Mouse (Mus musculus): ENCODE results near the gene Mical3. TPM values are rescaled to one million over a fixed set of nuclear protein-coding genes. Genes with fewer than 3 reads are reported as not detected.
A peak's percentile ranks its signal among the peaks of the same experiment; 100 is the strongest.

Gene Mical3
- total and polyA plus RNA-seq, 2 experiments, result 5.8 to 7.9 TPM

DNA sequence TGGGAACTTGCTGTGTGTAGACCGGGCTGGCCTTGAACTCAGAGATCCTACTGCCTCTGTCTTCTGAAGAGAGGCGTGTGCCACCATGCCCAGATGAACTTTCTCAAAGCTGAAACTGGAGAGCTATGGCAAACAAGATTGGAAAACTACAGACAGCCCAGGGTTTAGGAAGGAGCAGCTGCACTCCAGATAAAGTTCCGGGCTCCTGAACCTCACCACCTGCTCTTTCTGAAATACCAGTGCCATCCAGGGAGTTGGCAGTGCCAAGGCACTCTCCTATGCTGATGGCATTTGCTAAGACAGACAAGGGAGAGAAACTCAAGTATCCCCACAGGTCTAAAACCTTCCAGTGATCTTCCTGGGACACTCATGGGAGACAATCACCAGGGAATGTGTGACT lies 166.6 kb downstream of the Mical3 start:
- Histone ChIP-seq H3K36me3 (ENCODE audit: control insufficient read depth, insufficient read depth, low read length) (peaks cover 2% of the 10 kb centered on the region; the same call in 1 of the 2 replicates), H3K9ac (ENCODE audit: low read depth, low read length) (no peak overlapping the region), H3K27me3 (ENCODE audit: control insufficient read depth, insufficient read depth, low read length) (no peaks in the 10 kb centered on the region), H3K4me3 (ENCODE audit: insufficient read depth, low read depth, low read length) (no peak overlapping the region), H3K79me2 (ENCODE audit: control insufficient read depth, insufficient read depth, low read length) (no peaks in the 10 kb centered on the region), H3K27ac (replicated peaks; ENCODE audit: insufficient read depth, low read depth, low read length) (no peak overlapping the region), H3K4me1 (ENCODE audit: control insufficient read depth, insufficient read depth, low read length) (no peaks in the 10 kb centered on the region)
- DNase-seq (ENCODE audit: extremely low read depth, low read depth, low spot score), result no peak
- TF ChIP-seq CTCF (IDR thresholded peaks at IDR 0.05; ENCODE audit: low read depth, low read length) (no peak), POLR2A (IDR thresholded peaks at IDR 0.05; ENCODE audit: extremely low read depth, insufficient read depth, low read length) (no peak)
- WGBS, result 98% methylated on average over 3 of the region's 3 CpGs

DNA sequence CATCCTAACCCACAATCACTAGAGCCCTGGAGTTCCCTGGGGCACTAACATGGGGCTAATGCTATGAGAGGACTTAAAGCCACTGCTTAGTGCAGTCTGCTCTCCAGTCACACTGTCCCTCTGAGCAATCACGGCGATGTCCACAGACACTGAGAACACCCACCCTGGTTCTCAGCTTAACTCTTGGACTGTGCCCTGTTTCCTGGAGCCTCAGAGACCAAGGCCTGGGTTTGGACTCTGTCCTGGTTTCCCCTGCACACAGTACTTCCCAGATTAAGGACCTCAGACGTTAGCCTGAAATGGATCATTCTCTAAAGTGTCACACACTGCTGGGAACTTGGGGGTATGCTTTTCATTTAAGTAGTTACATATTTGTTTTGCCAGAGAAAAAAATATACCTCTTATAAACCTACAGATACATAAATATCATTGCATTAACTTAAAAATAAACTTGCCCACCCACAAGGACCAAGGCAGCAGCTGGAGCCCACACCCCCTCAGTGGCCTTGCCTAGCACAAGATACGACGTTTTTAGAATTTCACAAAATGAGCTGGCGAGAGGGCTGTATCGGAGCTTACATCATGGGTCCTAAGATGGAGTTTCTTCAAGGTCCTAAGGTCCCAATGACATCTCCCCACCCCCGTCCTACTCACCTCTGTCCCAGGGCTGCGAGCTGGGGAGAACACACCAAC lies 170.3 kb downstream of the Mical3 start:
- 90% methylated on average over 9 of the region's 9 CpGs for WGBS

DNA sequence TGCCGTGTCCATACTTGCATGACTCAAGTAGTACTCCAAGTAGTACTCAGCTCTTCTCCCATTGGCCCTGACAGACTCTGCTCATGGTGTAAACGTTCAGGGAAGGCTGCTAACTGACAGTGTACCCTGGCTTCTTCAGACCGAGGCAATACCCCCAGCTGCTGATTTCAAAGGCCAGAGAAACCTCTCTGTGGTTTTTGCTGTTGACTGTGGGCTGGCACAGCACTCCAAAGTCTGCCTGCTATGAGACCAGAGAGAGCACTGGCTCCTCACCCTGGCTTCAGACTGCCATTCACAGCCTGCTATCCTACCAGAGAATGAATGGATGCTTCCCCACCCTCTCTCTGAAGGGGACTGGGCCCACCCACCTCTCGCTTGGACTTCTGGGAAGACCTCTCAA lies 173.5 kb downstream of the Mical3 start:
- Histone ChIP-seq H3K79me2 (ENCODE audit: control insufficient read depth, insufficient read depth, low read length) (no peaks in the 10 kb centered on the region), H3K4me1 (ENCODE audit: control insufficient read depth, insufficient read depth, low read length) (no peaks in the 10 kb centered on the region), H3K36me3 (ENCODE audit: control insufficient read depth, insufficient read depth, low read length) (peaks cover 7% of the 10 kb centered on the region; the same call in 1 of the 2 replicates), H3K27ac (replicated peaks; ENCODE audit: insufficient read depth, low read depth, low read length) (no peak overlapping the region), H3K4me3 (ENCODE audit: insufficient read depth, low read depth, low read length) (no peak overlapping the region), H3K27me3 (ENCODE audit: control insufficient read depth, insufficient read depth, low read length) (no peaks in the 10 kb centered on the region), H3K9ac (ENCODE audit: low read depth, low read length) (no peak overlapping the region)
- WGBS, result 86% methylated on average over 4 of the region's 4 CpGs
- no peak for DNase-seq (ENCODE audit: extremely low read depth, low read depth, low spot score)
- TF ChIP-seq CTCF (IDR thresholded peaks at IDR 0.05; ENCODE audit: low read depth, low read length) (no peak), POLR2A (IDR thresholded peaks at IDR 0.05; ENCODE audit: extremely low read depth, insufficient read depth, low read length) (no peak)

More for the DNA sequence above, 170.3 kb downstream of the Mical3 start:
- Histone ChIP-seq H3K79me2 (ENCODE audit: control insufficient read depth, insufficient read depth, low read length) (no peaks in the 10 kb centered on the region), H3K27me3 (ENCODE audit: control insufficient read depth, insufficient read depth, low read length) (no peaks in the 10 kb centered on the region), H3K4me1 (ENCODE audit: control insufficient read depth, insufficient read depth, low read length) (no peaks in the 10 kb centered on the region), H3K9ac (ENCODE audit: low read depth, low read length) (no peak overlapping the region), H3K36me3 (ENCODE audit: control insufficient read depth, insufficient read depth, low read length) (peaks cover 5% of the 10 kb centered on the region; the same call in 1 of the 2 replicates), H3K27ac (replicated peaks; ENCODE audit: insufficient read depth, low read depth, low read length) (no peak overlapping the region), H3K4me3 (ENCODE audit: insufficient read depth, low read depth, low read length) (no peak overlapping the region)
- TF ChIP-seq CTCF (IDR thresholded peaks at IDR 0.05; ENCODE audit: low read depth, low read length) (no peak), POLR2A (IDR thresholded peaks at IDR 0.05; ENCODE audit: extremely low read depth, insufficient read depth, low read length) (no peak)
- DNase-seq (ENCODE audit: extremely low read depth, low read depth, low spot score), result no peak

- peak; percentile 11 for DNase-seq (ENCODE audit: extremely low read depth, low read depth, low spot score)
- TF ChIP-seq CTCF (IDR thresholded peaks at IDR 0.05; ENCODE audit: low read depth, low read length), result no peak
- TF ChIP-seq POLR2A (IDR thresholded peaks at IDR 0.05; ENCODE audit: extremely low read depth, insufficient read depth, low read length), result no peak
- Histone ChIP-seq H3K9ac (ENCODE audit: low read depth, low read length) (no peak overlapping the region), H3K27ac (replicated peaks; ENCODE audit: insufficient read depth, low read depth, low read length) (no peak overlapping the region), H3K36me3 (ENCODE audit: control insufficient read depth, insufficient read depth, low read length) (peaks cover 7% of the 10 kb centered on the region; the same call in 1 of the 2 replicates), H3K27me3 (ENCODE audit: control insufficient read depth, insufficient read depth, low read length) (no peaks in the 10 kb centered on the region), H3K4me3 (ENCODE audit: insufficient read depth, low read depth, low read length) (no peak overlapping the region), H3K79me2 (ENCODE audit: control insufficient read depth, insufficient read depth, low read length) (no peaks in the 10 kb centered on the region), H3K4me1 (ENCODE audit: control insufficient read depth, insufficient read depth, low read length) (no peaks in the 10 kb centered on the region)
- 86% methylated on average over 11 of the region's 11 CpGs for WGBS
Observed at GRCm38 (mm10) chr6:120956259-120957161, 174.3 kb downstream of the Mical3 start.

DNA sequence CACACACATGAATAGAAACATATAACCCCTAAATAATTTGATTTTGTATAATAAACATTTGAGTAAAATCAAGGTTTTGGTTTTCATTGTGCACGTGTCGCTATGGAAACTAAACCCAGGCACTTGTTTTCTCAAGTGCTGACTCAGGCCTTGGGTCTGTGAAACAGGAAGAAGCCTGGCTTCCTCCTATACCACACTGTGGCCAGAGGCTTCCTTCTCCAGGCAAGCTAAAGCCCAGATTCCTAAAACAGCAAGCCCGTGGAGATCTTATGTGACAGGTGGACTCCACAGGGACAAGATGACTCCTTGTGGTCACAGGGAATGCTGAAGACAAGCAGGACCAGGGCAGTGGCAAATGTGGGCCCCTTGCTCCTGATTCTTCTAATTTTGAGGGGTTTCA lies 175.6 kb downstream of the Mical3 start:
- Histone ChIP-seq H3K27me3 (ENCODE audit: control insufficient read depth, insufficient read depth, low read length) (no peaks in the 10 kb centered on the region), H3K79me2 (ENCODE audit: control insufficient read depth, insufficient read depth, low read length) (no peaks in the 10 kb centered on the region), H3K4me1 (ENCODE audit: control insufficient read depth, insufficient read depth, low read length) (no peaks in the 10 kb centered on the region), H3K4me3 (ENCODE audit: insufficient read depth, low read depth, low read length) (no peak overlapping the region), H3K36me3 (ENCODE audit: control insufficient read depth, insufficient read depth, low read length) (peaks cover 11% of the 10 kb centered on the region; the same call in 1 of the 2 replicates), H3K27ac (replicated peaks; ENCODE audit: insufficient read depth, low read depth, low read length) (no peak overlapping the region), H3K9ac (ENCODE audit: low read depth, low read length) (no peak overlapping the region)
- 70% methylated on average over 3 of the region's 3 CpGs for WGBS
- DNase-seq (ENCODE audit: extremely low read depth, low read depth, low spot score), result peak; percentile 24
- TF ChIP-seq POLR2A (IDR thresholded peaks at IDR 0.05; ENCODE audit: extremely low read depth, insufficient read depth, low read length) (no peak), CTCF (IDR thresholded peaks at IDR 0.05; ENCODE audit: low read depth, low read length) (no peak)

Data from liver, adult 2 months (tissue).